Mouse (Mus musculus) liver, postnatal 0 days (tissue): ENCODE results near the gene Nup62.
"Not testable (repeated sequence)": the region's sequence is repeated elsewhere in the genome, so short reads cannot be mapped to it uniquely, and the experiment has no call there.

Source experiments
- CTCF ChIP-seq: sonication (generic); IDR thresholded peaks from 2 replicates; pipeline ENCODE4 v1.5.1; 2016; ENCODE audit warnings: antibody characterized with exemption, low read depth
- EP300 ChIP-seq: IDR thresholded peaks from 2 replicates; pipeline ENCODE4 v1.6.1; 2016; ENCODE audit warnings: antibody characterized with exemption, low read depth, mild to moderate bottlenecking

- TF ChIP-seq CTCF = 0 out of 2 replicates have a peak, but pooled peaks have one; percentile 1
- TF ChIP-seq EP300 = not testable (repeated sequence)
Measured at GRCm38 (mm10) chr7:44871774-44872173, 55.9 kb downstream of the Nup62 start.
